Mouse (Mus musculus): ENCODE data around the gene Kif21a.

The Kif21a gene

GRCm38 (mm10) chr15:90938469-90938868 is 111.3 kb downstream of the Kif21a start:
- no peak for DNase-seq (ENCODE audit: low spot score in 2 of 2)

- DNase-seq (ENCODE audit: low spot score in 2 of 2), result no peak
Observed at GRCm38 (mm10) chr15:90935579-90935978, 114.2 kb downstream of the Kif21a start.

GRCm38 (mm10) chr15:90931451-90931850 is 118.3 kb downstream of the Kif21a start:
- DNase-seq (ENCODE audit: low spot score in 2 of 2), result no peak

GRCm38 (mm10) chr15:90929043-90929442 is 120.7 kb downstream of the Kif21a start:
- DNase-seq (ENCODE audit: low spot score in 2 of 2), result no peak

GRCm38 (mm10) chr15:90896480-90896879 is 153.3 kb downstream of the Kif21a start:
- no peak for DNase-seq (ENCODE audit: low spot score in 2 of 2)

- no peak for DNase-seq (ENCODE audit: low spot score in 2 of 2)
Observed at GRCm38 (mm10) chr15:90887466-90887865, 162.3 kb downstream of the Kif21a start.
